Mouse (Mus musculus) kidney, postnatal 0 days (tissue): ENCODE measurements around the gene Il2rg. TPM values are rescaled to one million over a fixed set of nuclear protein-coding genes. Genes with fewer than 3 reads are reported as not detected.

Experiments
- ATAC-seq: fragments of 200-750 bp; cut with Nextera tagmentation; replicated peaks from 2 replicates; pipeline ENCODE4 v1.8.0; 2017; ENCODE audit warnings: low read depth, moderate number of reproducible peaks, moderate TSS enrichment, moderate library complexity; ENCODE audit not compliant: low FRiP score
- DNase-seq: peaks from one replicate; pipeline ENCODE4 v3.0.0-alpha.2; 2016; ENCODE audit warnings: low spot score
- H3K27ac ChIP-seq: fragments of 300-500 bp; sonication (generic); 2 replicates; pipeline ENCODE4 v1.5.1; 2014; ENCODE audit warnings: mild to moderate bottlenecking
- H3K27me3 ChIP-seq: fragments of 300-500 bp; sonication (generic); 2 replicates; pipeline ENCODE4 v1.6.1; 2014; ENCODE audit warnings: low read length, mixed read lengths; ENCODE audit not compliant: insufficient read depth
- H3K36me3 ChIP-seq: fragments of 300-500 bp; sonication (generic); 2 replicates; pipeline ENCODE4 v1.6.1; 2014; ENCODE audit warnings: low read length, mixed read lengths; ENCODE audit not compliant: insufficient read depth
- H3K4me1 ChIP-seq: fragments of 300-500 bp; sonication (generic); replicated peaks from 2 replicates; pipeline ENCODE4 v1.6.1; 2014; ENCODE audit warnings: antibody characterized with exemption, low read length, mixed read lengths; ENCODE audit not compliant: insufficient read depth
- H3K4me2 ChIP-seq: fragments of 300-500 bp; sonication (generic); 2 replicates; pipeline ENCODE4 v1.6.1; 2014; ENCODE audit warnings: mild to moderate bottlenecking, low read length, moderate library complexity, mixed read lengths
- H3K4me3 ChIP-seq: fragments of 300-500 bp; sonication (generic); replicated peaks from 2 replicates; pipeline ENCODE4 v1.5.1; 2014; ENCODE audit warnings: low read depth, low read length
- H3K9ac ChIP-seq: fragments of 300-500 bp; sonication (generic); 2 replicates; pipeline ENCODE4 v1.6.1; 2014; ENCODE audit warnings: low read depth, low read length
- H3K9me3 ChIP-seq: fragments of 300-500 bp; sonication (generic); replicated peaks from 2 replicates; pipeline ENCODE4 v1.6.1; 2016; ENCODE audit warnings: low read length, inconsistent platforms, mixed read lengths
- CTCF ChIP-seq: IDR thresholded peaks from 2 replicates; pipeline ENCODE4 v1.5.1; 2016; ENCODE audit warnings: antibody characterized with exemption, low read depth, mild to moderate bottlenecking, moderate library complexity
- WGBS: fragments of 180-500 bp; shearing (Covaris S2); extraction: QIAGEN DNeasy Blood & Tissue Kit; methylation state at CpG from one replicate; pipeline ENCODE4 v1.1.7; 2014; 5-methylcytosine and 5-hydroxymethylcytosine counted together
- polyA plus RNA-seq: library from polyadenylated mRNA; unstranded; fragments of >200 nt; fragmentation: Nextera tagmentation; extraction: Ambion mirVana; gene quantifications from 2 replicates; pipeline ENCODE4 v1.2.1, GENCODE M21; 2015

Gene Il2rg
- polyA plus RNA-seq, 1 experiment from 2014 or later = 18.7 TPM

DNA sequence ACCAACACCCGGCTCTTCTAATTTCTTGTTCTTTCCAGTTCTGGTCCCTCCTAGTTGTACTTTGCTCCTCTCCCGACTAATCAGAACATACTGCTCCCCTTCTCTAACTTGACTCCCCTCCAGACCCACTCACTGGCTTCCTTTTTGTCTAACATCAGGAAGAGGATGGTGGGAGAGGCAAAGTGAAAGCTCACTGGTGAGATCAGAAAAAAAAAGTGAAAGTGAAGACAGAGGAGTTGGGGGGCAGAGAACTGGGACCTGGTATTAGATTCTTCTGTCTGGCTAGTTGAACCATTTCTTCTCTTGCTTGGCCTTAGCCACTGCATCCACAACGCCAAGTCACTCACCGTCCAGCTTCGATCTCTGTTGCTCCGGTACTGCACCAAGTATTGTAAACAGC lies 1.4 kb downstream of the Il2rg start:
- ATAC-seq (no peak), DNase-seq (no peak)
- Histone ChIP-seq H3K36me3 (no peaks in the 10 kb centered on the region), H3K9ac (no peak overlapping the region), H3K4me2 (no peak overlapping the region), H3K27ac (no peak overlapping the region), H3K27me3 (no peaks in the 10 kb centered on the region), H3K4me1 (0 out of 2 replicates have a peak, but pooled peaks cover 2% of the 10 kb centered on the region), H3K4me3 (no peak overlapping the region), H3K9me3 (no peaks in the 10 kb centered on the region)
- TF ChIP-seq CTCF = no peak
- WGBS = 91% methylated on average over 6 of the region's 6 CpGs

GRCm38 (mm10) chrX:101263892-101264291 lies 4.2 kb downstream of the Il2rg start, which contains the start of gene Gm614:
Gene Gm614 (minus strand): TSS chrX:101263992.
- ATAC-seq (no peak), DNase-seq (no peak)
- Histone ChIP-seq H3K9ac (no peak within 1 kb of the TSS), H3K4me3 (no peak within 1 kb of the TSS), H3K27me3 (no peaks in the 10 kb centered on the region), H3K4me1 (0 out of 2 replicates have a peak, but pooled peaks cover 9% of the 10 kb centered on the region), H3K9me3 (no peaks in the 10 kb centered on the region), H3K27ac (no peak within 1 kb of the TSS), H3K4me2 (no peak within 1 kb of the TSS), H3K36me3 (no peaks in the 10 kb centered on the region)
- TF ChIP-seq CTCF = no peak
- WGBS = 62% methylated on average over 1 of the region's 1 CpGs

GRCm38 (mm10) chrX:101260441-101261325 lies 7.4 kb downstream of the Il2rg start:
- H3K4me3 ChIP-seq = no peak overlapping the region
- no peaks in the 10 kb centered on the region for H3K27me3 ChIP-seq
- H3K36me3 ChIP-seq = no peaks in the 10 kb centered on the region
- peak overlapping the region; percentile 54 for H3K27ac ChIP-seq
- H3K4me1 ChIP-seq = 0 out of 2 replicates have a peak, but pooled peaks cover 9% of the 10 kb centered on the region
- 31% methylated on average over 12 of the region's 13 CpGs for WGBS
- no peaks in the 10 kb centered on the region for H3K9me3 ChIP-seq
- DNase-seq (peak; percentile 70), ATAC-seq (peak; percentile 79)
- no peak overlapping the region for H3K9ac ChIP-seq
- no peak overlapping the region for H3K4me2 ChIP-seq
- TF ChIP-seq CTCF = no peak

GRCm38 (mm10) chrX:101256603-101257002 lies 11.5 kb downstream of the Il2rg start:
- H3K4me3 ChIP-seq = no peak overlapping the region

GRCm38 (mm10) chrX:101254740-101255139 lies 13.3 kb downstream of the Il2rg start:
- H3K9me3 ChIP-seq = no peaks in the 10 kb centered on the region
- H3K27me3 ChIP-seq = no peaks in the 10 kb centered on the region
- peak overlapping the region; percentile 71 for H3K4me2 ChIP-seq
- H3K4me3 ChIP-seq = peak overlapping the region; percentile 51
- peak overlapping the region; percentile 73; the same call in 1 of the 2 replicates for H3K27ac ChIP-seq
- 28% methylated on average over 26 of the region's 26 CpGs for WGBS
- peak overlapping the region; percentile 59 for H3K9ac ChIP-seq
- TF ChIP-seq CTCF = 0 out of 2 replicates have a peak, but pooled peaks have one; percentile 8
- H3K4me1 ChIP-seq = no peaks in the 10 kb centered on the region
- DNase-seq (no peak), ATAC-seq (peak; percentile 16; the same call in 1 of the 2 replicates)
- H3K36me3 ChIP-seq = no peaks in the 10 kb centered on the region

More at GRCm38 (mm10) chrX:101256603-101257002, 11.5 kb downstream of the Il2rg start:
- H3K27me3 ChIP-seq = no peaks in the 10 kb centered on the region
- no peak for ATAC-seq
- H3K36me3 ChIP-seq = no peaks in the 10 kb centered on the region
- no peaks in the 10 kb centered on the region for H3K9me3 ChIP-seq
- H3K4me1 ChIP-seq = 0 out of 2 replicates have a peak, but pooled peaks cover 7% of the 10 kb centered on the region
- H3K9ac ChIP-seq = no peak overlapping the region
- peak overlapping the region; percentile 71 for H3K4me2 ChIP-seq
- DNase-seq = no peak
- WGBS = 80% methylated on average over 13 of the region's 13 CpGs
- H3K27ac ChIP-seq = no peak overlapping the region
- peak; percentile 45 for TF ChIP-seq CTCF

- DNase-seq (peak; percentile 93), ATAC-seq (peak; percentile 88)
- H3K4me1 ChIP-seq = no peaks in the 10 kb centered on the region
- H3K9ac ChIP-seq = peak within 1 kb of the TSS; percentile 59
- no peak for TF ChIP-seq CTCF
- peak within 1 kb of the TSS; percentile 71 for H3K4me2 ChIP-seq
- H3K9me3 ChIP-seq = no peaks in the 10 kb centered on the region
- no peaks in the 10 kb centered on the region for H3K27me3 ChIP-seq
- WGBS = 30% methylated on average over 47 of the region's 47 CpGs
- H3K36me3 ChIP-seq = no peaks in the 10 kb centered on the region
- H3K4me3 ChIP-seq = peak within 1 kb of the TSS; percentile 51
- peak within 1 kb of the TSS; percentile 73 for H3K27ac ChIP-seq
Measured at GRCm38 (mm10) chrX:101253952-101254729, 13.9 kb downstream of the Il2rg start, which contains the start of gene Foxo4. Gene Foxo4 (plus strand): TSS chrX:101254528.
